Mouse (Mus musculus) intestine, embryonic 14.5 days (tissue): ENCODE results near the gene Avp. TPM values are rescaled to one million over a fixed set of nuclear protein-coding genes. Genes with fewer than 3 reads are reported as not detected.

Source experiments
- ATAC-seq: fragments of 200-750 bp; cut with Nextera tagmentation; replicated peaks from 2 replicates; pipeline ENCODE4 v1.8.0; 2017; ENCODE audit warnings: low read depth, moderate number of reproducible peaks, moderate TSS enrichment, moderate library complexity; ENCODE audit not compliant: low FRiP score, low TSS enrichment
- DNase-seq: peaks from one replicate; pipeline ENCODE4 v3.0.0-alpha.2; 2018; ENCODE audit warnings: low spot score
- H3K27ac ChIP-seq: fragments of 300-500 bp; sonication (generic); 2 replicates; pipeline ENCODE4 v1.5.1; 2014; ENCODE audit warnings: low read depth, mild to moderate bottlenecking, control low read depth
- H3K27me3 ChIP-seq: fragments of 300-500 bp; sonication (generic); replicated peaks from 2 replicates; pipeline ENCODE4 v1.6.1; 2014; ENCODE audit warnings: low read length, control low read depth; ENCODE audit not compliant: control insufficient read depth, insufficient read depth
- H3K36me3 ChIP-seq: fragments of 300-500 bp; sonication (generic); 2 replicates; pipeline ENCODE4 v1.6.1; 2014; ENCODE audit warnings: low read length, control low read depth; ENCODE audit not compliant: control insufficient read depth, insufficient read depth
- H3K4me1 ChIP-seq: fragments of 300-500 bp; sonication (generic); replicated peaks from 2 replicates; pipeline ENCODE4 v1.6.1; 2014; ENCODE audit warnings: low read length, control low read depth, mixed read lengths; ENCODE audit not compliant: control insufficient read depth, insufficient read depth
- H3K4me2 ChIP-seq: fragments of 300-500 bp; sonication (generic); 2 replicates; pipeline ENCODE4 v1.6.1; 2014; ENCODE audit warnings: low read length
- H3K4me3 ChIP-seq: fragments of 300-500 bp; sonication (generic); 2 replicates; pipeline ENCODE4 v1.5.1; 2014; ENCODE audit warnings: low read depth, low read length, control low read depth, mixed read lengths
- H3K9ac ChIP-seq: fragments of 300-500 bp; sonication (generic); 2 replicates; pipeline ENCODE4 v1.6.1; 2014; ENCODE audit warnings: mild to moderate bottlenecking, low read length
- H3K9me3 ChIP-seq: fragments of 300-500 bp; sonication (generic); 2 replicates; pipeline ENCODE4 v1.6.1; 2016; ENCODE audit warnings: low read length, control low read depth; ENCODE audit not compliant: control insufficient read depth
- WGBS: fragments of 180-500 bp; shearing (Covaris S2); extraction: QIAGEN DNeasy Blood & Tissue Kit; methylation state at CpG from one replicate; pipeline ENCODE4 v1.1.7; 2014; 5-methylcytosine and 5-hydroxymethylcytosine counted together
- polyA plus RNA-seq: library from polyadenylated mRNA; unstranded; fragments of >200 nt; fragmentation: Nextera tagmentation; extraction: Ambion mirVana; gene quantifications from 2 replicates; pipeline ENCODE4 v1.2.1, GENCODE M21; 2014

The Avp gene
- polyA plus RNA-seq, 1 experiment from 2014 or later: not detected

GRCm38 (mm10) chr2:130595596-130595995 is 13.2 kb upstream of the Avp start:
- Histone ChIP-seq H3K4me3 (no peak overlapping the region), H3K36me3 (peaks cover 58% of the 10 kb centered on the region), H3K27ac (no peak overlapping the region), H3K4me2 (no peak overlapping the region), H3K9ac (no peak overlapping the region), H3K27me3 (no peaks in the 10 kb centered on the region), H3K9me3 (no peaks in the 10 kb centered on the region), H3K4me1 (no peaks in the 10 kb centered on the region)
- 83% methylated on average over 1 of the region's 1 CpGs for WGBS
- ATAC-seq (no peak), DNase-seq (no peak)

- WGBS: 92% methylated on average over 2 of the region's 2 CpGs
- Histone ChIP-seq H3K4me1 (no peaks in the 10 kb centered on the region), H3K4me2 (no peak overlapping the region), H3K9me3 (no peaks in the 10 kb centered on the region), H3K36me3 (peaks cover 32% of the 10 kb centered on the region), H3K27ac (no peak overlapping the region), H3K4me3 (no peak overlapping the region), H3K9ac (no peak overlapping the region), H3K27me3 (no peaks in the 10 kb centered on the region)
- no peak for ATAC-seq
- no peak for DNase-seq
These were observed 8.7 kb upstream of the Avp start for GRCm38 (mm10) chr2:130591016-130591415.

GRCm38 (mm10) chr2:130589761-130590160 is 7.4 kb upstream of the Avp start:
- H3K27me3 ChIP-seq: no peaks in the 10 kb centered on the region
- WGBS: 91% methylated on average over 2 of the region's 2 CpGs

GRCm38 (mm10) chr2:130589157-130589556 is 6.8 kb upstream of the Avp start:
- no peak overlapping the region for H3K27ac ChIP-seq
- H3K9me3 ChIP-seq: no peaks in the 10 kb centered on the region
- DNase-seq (no peak), ATAC-seq (no peak)
- peaks cover 24% of the 10 kb centered on the region for H3K36me3 ChIP-seq
- H3K4me1 ChIP-seq: no peaks in the 10 kb centered on the region
- no peak overlapping the region for H3K4me2 ChIP-seq
- H3K4me3 ChIP-seq: no peak overlapping the region
- 65% methylated on average over 4 of the region's 4 CpGs for WGBS
- H3K9ac ChIP-seq: no peak overlapping the region
- no peaks in the 10 kb centered on the region for H3K27me3 ChIP-seq

More at GRCm38 (mm10) chr2:130589761-130590160, 7.4 kb upstream of the Avp start:
- Histone ChIP-seq H3K4me3 (no peak overlapping the region), H3K9me3 (no peaks in the 10 kb centered on the region), H3K4me2 (no peak overlapping the region), H3K9ac (no peak overlapping the region), H3K27ac (no peak overlapping the region), H3K4me1 (no peaks in the 10 kb centered on the region), H3K36me3 (peaks cover 24% of the 10 kb centered on the region)
- ATAC-seq (no peak), DNase-seq (no peak)

- no peaks in the 10 kb centered on the region for H3K27me3 ChIP-seq
- H3K9me3 ChIP-seq: no peaks in the 10 kb centered on the region
- H3K9ac ChIP-seq: no peak overlapping the region
- WGBS: 75% methylated on average over 2 of the region's 2 CpGs
- DNase-seq (no peak), ATAC-seq (no peak)
- H3K36me3 ChIP-seq: peaks cover 21% of the 10 kb centered on the region
- H3K4me1 ChIP-seq: no peaks in the 10 kb centered on the region
- no peak overlapping the region for H3K4me2 ChIP-seq
- no peak overlapping the region for H3K27ac ChIP-seq
- no peak overlapping the region for H3K4me3 ChIP-seq
These were observed 6.0 kb upstream of the Avp start for GRCm38 (mm10) chr2:130588373-130588772.

GRCm38 (mm10) chr2:130586016-130586415 is 3.7 kb upstream of the Avp start:
- no peaks in the 10 kb centered on the region for H3K4me1 ChIP-seq

GRCm38 (mm10) chr2:130583902-130584560 is 1.7 kb upstream of the Avp start:
- H3K9ac ChIP-seq: no peak overlapping the region
- 79% methylated on average over 10 of the region's 10 CpGs for WGBS
- 0 out of 2 replicates have a peak, but pooled peaks cover 5% of the 10 kb centered on the region for H3K4me1 ChIP-seq
- H3K27me3 ChIP-seq: peaks cover 40% of the 10 kb centered on the region
- ATAC-seq (no peak), DNase-seq (no peak)
- H3K27ac ChIP-seq: no peak overlapping the region
- no peak overlapping the region for H3K4me2 ChIP-seq
- H3K9me3 ChIP-seq: no peaks in the 10 kb centered on the region
- H3K36me3 ChIP-seq: no peaks in the 10 kb centered on the region
- H3K4me3 ChIP-seq: no peak overlapping the region

More at GRCm38 (mm10) chr2:130586016-130586415, 3.7 kb upstream of the Avp start:
- no peak for ATAC-seq
- Histone ChIP-seq H3K27me3 (peaks cover 20% of the 10 kb centered on the region), H3K9ac (no peak overlapping the region), H3K4me2 (no peak overlapping the region), H3K9me3 (no peaks in the 10 kb centered on the region), H3K27ac (no peak overlapping the region), H3K4me3 (no peak overlapping the region), H3K36me3 (peaks cover 12% of the 10 kb centered on the region)
- no peak for DNase-seq
- WGBS: 79% methylated on average over 6 of the region's 6 CpGs

GRCm38 (mm10) chr2:130581201-130581600 is 1.2 kb downstream of the Avp start:
- Histone ChIP-seq H3K36me3 (no peaks in the 10 kb centered on the region), H3K27me3 (peaks cover 68% of the 10 kb centered on the region), H3K9ac (no peak overlapping the region), H3K4me2 (peak overlapping the region; percentile 55), H3K4me1 (0 out of 2 replicates have a peak, but pooled peaks cover 5% of the 10 kb centered on the region), H3K9me3 (no peaks in the 10 kb centered on the region), H3K4me3 (peak overlapping the region; percentile 33), H3K27ac (no peak overlapping the region)
- ATAC-seq (no peak), DNase-seq (no peak)
- WGBS: 5% methylated on average over 16 of the region's 16 CpGs

GRCm38 (mm10) chr2:130579791-130580190 is 2.6 kb downstream of the Avp start:
- Histone ChIP-seq H3K36me3 (no peaks in the 10 kb centered on the region), H3K4me3 (peak overlapping the region; percentile 33; the same call in 1 of the 2 replicates), H3K27me3 (peaks cover 83% of the 10 kb centered on the region), H3K27ac (no peak overlapping the region), H3K4me2 (no peak overlapping the region), H3K9me3 (no peaks in the 10 kb centered on the region), H3K4me1 (0 out of 2 replicates have a peak, but pooled peaks cover 5% of the 10 kb centered on the region), H3K9ac (no peak overlapping the region)
- no peak for ATAC-seq
- DNase-seq: no peak
- 6% methylated on average over 8 of the region's 8 CpGs for WGBS
